Mouse (Mus musculus): ENCODE measurements around the gene Aspdh.

Gene Aspdh

GRCm38 (mm10) chr7:44446070-44446855 lies 18.9 kb upstream of the Aspdh start:
- no peak for DNase-seq (ENCODE audit: low spot score in 2 of 2)

GRCm38 (mm10) chr7:44453256-44453655 lies 11.9 kb upstream of the Aspdh start:
- no peak for DNase-seq (ENCODE audit: low spot score in 2 of 2)

GRCm38 (mm10) chr7:44456302-44456701 lies 8.9 kb upstream of the Aspdh start:
- DNase-seq (ENCODE audit: low spot score in 2 of 2), result peak in 1 of 2 experiments; percentile 10

- peak in 1 of 2 experiments; percentile 14 for DNase-seq (ENCODE audit: low spot score in 2 of 2)
Observed at GRCm38 (mm10) chr7:44460067-44460466, 5.1 kb upstream of the Aspdh start.

GRCm38 (mm10) chr7:44460767-44461502 lies 4.3 kb upstream of the Aspdh start:
- peak in 1 of 2 experiments; percentile 17 for DNase-seq (ENCODE audit: low spot score in 2 of 2)

- peak; percentile 3 to 24 for DNase-seq (ENCODE audit: low spot score in 2 of 2)
Observed at GRCm38 (mm10) chr7:44461503-44462217, 3.5 kb upstream of the Aspdh start.

GRCm38 (mm10) chr7:44462218-44463055 lies 2.8 kb upstream of the Aspdh start:
- peak; percentile 9 to 31 for DNase-seq (ENCODE audit: low spot score in 2 of 2)

- peak in 1 of 2 experiments; percentile 16 for DNase-seq (ENCODE audit: low spot score in 2 of 2)
Observed at GRCm38 (mm10) chr7:44463056-44463425, 2.1 kb upstream of the Aspdh start.

GRCm38 (mm10) chr7:44463556-44464225 lies 1.5 kb upstream of the Aspdh start:
- peak; percentile 4 to 18 for DNase-seq (ENCODE audit: low spot score in 2 of 2)

GRCm38 (mm10) chr7:44464511-44464910 lies 680 bp upstream of the Aspdh start:
- peak; percentile 55 to 87 for DNase-seq (ENCODE audit: low spot score in 2 of 2)

GRCm38 (mm10) chr7:44466006-44466887 lies 1.1 kb downstream of the Aspdh start:
- peak in 1 of 2 experiments; percentile 17 for DNase-seq (ENCODE audit: low spot score in 2 of 2)

GRCm38 (mm10) chr7:44466888-44467311 lies 1.7 kb downstream of the Aspdh start:
- peak in 1 of 2 experiments; percentile 21 for DNase-seq (ENCODE audit: low spot score in 2 of 2)

GRCm38 (mm10) chr7:44467811-44468411 lies 2.7 kb downstream of the Aspdh start, which contains the start of gene Josd2:
Gene Josd2 (plus strand): TSS chr7:44467980.
- peak; percentile 82 to 90 for DNase-seq (ENCODE audit: low spot score in 2 of 2)

- DNase-seq (ENCODE audit: low spot score in 2 of 2), result peak in 1 of 2 experiments; percentile 18
Observed at GRCm38 (mm10) chr7:44468644-44469285, 3.6 kb downstream of the Aspdh start.

GRCm38 (mm10) chr7:44469677-44470675 lies 4.8 kb downstream of the Aspdh start:
- peak in 1 of 2 experiments; percentile 18 for DNase-seq (ENCODE audit: low spot score in 2 of 2)

- peak in 1 of 2 experiments; percentile 17 for DNase-seq (ENCODE audit: low spot score in 2 of 2)
Observed at GRCm38 (mm10) chr7:44470696-44471612, 5.8 kb downstream of the Aspdh start.

Measured in cerebellum, postnatal 4 days (tissue).